Mouse (Mus musculus) E14TG2a.4 (cell line): ENCODE data around the gene Aff1.

Experiments
- CTCF ChIP-seq: conservative IDR thresholded peaks from 2 replicates; pipeline ENCODE4 v1.5.1; 2014; ENCODE audit warnings: low read length
- NANOG ChIP-seq: IDR thresholded peaks from 2 replicates; pipeline ENCODE4 v1.6.1; 2014; ENCODE audit warnings: borderline replicate concordance, low read length, mixed read lengths
- POU5F1 ChIP-seq: IDR thresholded peaks from 2 replicates; pipeline ENCODE4 v1.6.1; 2014; ENCODE audit warnings: low read length, borderline replicate concordance

- TF ChIP-seq CTCF (no peak), POU5F1 (no peak), NANOG (no peak)
Observed at GRCm38 (mm10) chr5:103753511-103754329, 61.5 kb downstream of the Aff1 start.
